Mouse (Mus musculus) megakaryocyte, embryonic 14.5 days (primary cell): ENCODE results near the gene Gm9045. TPM values are rescaled to one million over a fixed set of nuclear protein-coding genes. Genes with fewer than 3 reads are reported as not detected.
"Not testable (repeated sequence)": the region's sequence is repeated elsewhere in the genome, so short reads cannot be mapped to it uniquely, and the experiment has no call there.

ENCODE experiments used
- H3K27me3 ChIP-seq: replicated peaks from 2 replicates; pipeline ENCODE3; 2012; ENCODE audit warnings: inconsistent platforms
- H3K36me3 ChIP-seq: replicated peaks from 2 replicates; pipeline ENCODE3; 2012; ENCODE audit warnings: low read length, inconsistent platforms, mixed read lengths
- H3K4me1 ChIP-seq: 2 replicates; pipeline ENCODE4 v1.6.1; 2012; ENCODE audit warnings: inconsistent platforms
- H3K4me3 ChIP-seq: replicated peaks from 2 replicates; pipeline ENCODE3; 2012; ENCODE audit warnings: moderate library complexity, mild to moderate bottlenecking, inconsistent platforms
- H3K9me3 ChIP-seq: 2 replicates; pipeline ENCODE4 v1.6.1; 2012; ENCODE audit warnings: inconsistent platforms
- FLI1 ChIP-seq: IDR thresholded peaks from 2 replicates; pipeline ENCODE4 v1.6.1; 2012; ENCODE audit warnings: low read length, inconsistent platforms, mixed read lengths
- GATA1 ChIP-seq: IDR thresholded peaks from 3 replicates; pipeline ENCODE4 v1.6.1; 2012; ENCODE audit warnings: mixed read lengths, low read length, inconsistent platforms, borderline replicate concordance
- polyA plus RNA-seq: library from polyadenylated mRNA; stranded (reverse); fragments of >175 nt; gene quantifications from 2 replicates; pipeline ENCODE4 v1.2.3, GENCODE M21; 2012; ENCODE audit warnings: low replicate concordance; ENCODE audit not compliant: insufficient read depth

The Gm9045 gene
- polyA plus RNA-seq, result not detected in 2 replicates

DNA sequence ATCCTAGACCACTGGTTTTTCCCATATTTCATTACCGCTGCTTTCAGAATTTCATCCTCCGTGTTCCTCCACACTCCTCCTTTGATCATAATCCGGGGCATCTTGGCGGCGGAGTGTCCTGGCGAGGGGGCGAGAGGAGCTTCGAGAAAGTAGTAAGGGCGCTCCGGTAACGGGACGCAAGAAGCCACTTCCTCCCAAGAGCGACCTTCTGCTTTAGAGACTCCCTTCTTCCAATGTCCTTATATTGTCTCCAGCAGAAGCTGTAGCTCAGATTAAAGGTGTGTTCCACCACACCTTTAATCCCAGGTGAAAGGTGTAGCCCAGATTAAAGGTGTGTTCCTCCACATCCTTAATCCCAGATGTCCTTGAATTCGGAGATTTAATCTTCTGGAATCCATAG, at the start of gene Gm9045:
Gene Gm9045, minus strand, starts transcription at position 101 of the 400 bp plus-strand sequence.
- not testable (repeated sequence) for H3K27me3 ChIP-seq, H3K9me3 ChIP-seq, H3K4me3 ChIP-seq, H3K4me1 ChIP-seq, H3K36me3 ChIP-seq

DNA sequence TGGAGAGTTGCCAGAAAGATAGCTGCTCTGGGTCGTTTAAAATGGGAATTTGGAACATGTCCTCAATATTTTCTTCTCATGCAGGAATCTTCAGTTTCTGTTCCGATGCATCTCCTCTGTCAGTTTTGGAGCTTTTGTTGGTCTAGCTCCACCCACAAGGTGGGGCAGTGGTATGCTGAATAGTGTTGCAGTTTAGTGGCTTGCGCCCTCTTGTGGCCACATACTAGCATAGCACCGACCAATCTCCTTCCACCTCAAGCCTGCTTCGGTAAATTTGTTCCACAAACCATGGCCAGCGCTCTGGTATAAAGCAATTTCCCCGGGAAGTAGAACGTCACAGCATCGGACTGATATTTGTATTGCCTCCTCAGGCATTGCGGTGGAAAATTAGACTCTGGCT, 32.8 kb upstream of the Gm9045 start:
- H3K36me3 ChIP-seq, result no peaks in the 10 kb centered on the region
- peak overlapping the region; percentile 66 for H3K4me3 ChIP-seq
- TF ChIP-seq GATA1 (no peak), FLI1 (no peak)
- H3K4me1 ChIP-seq, result peaks cover 15% of the 10 kb centered on the region; the same call in 1 of the 2 replicates
- H3K27me3 ChIP-seq, result peaks cover 2% of the 10 kb centered on the region
- peaks cover 9% of the 10 kb centered on the region for H3K9me3 ChIP-seq

- no peak for TF ChIP-seq GATA1
- no peak for TF ChIP-seq FLI1
Observed at GRCm38 (mm10) chr10:118369518-118369917, 31.9 kb upstream of the Gm9045 start.

GRCm38 (mm10) chr10:118354005-118354404, 16.4 kb upstream of the Gm9045 start, which contains the start of gene Gm9049:
TSS of gene Gm9049 (minus strand) at chr10:118354105.
- H3K27me3 ChIP-seq, H3K9me3 ChIP-seq, H3K4me1 ChIP-seq: not testable (repeated sequence)

More at GRCm38 (mm10) chr10:118369518-118369917, 31.9 kb upstream of the Gm9045 start:
- Histone ChIP-seq H3K4me1 (peaks cover 15% of the 10 kb centered on the region; the same call in 1 of the 2 replicates), H3K4me3 (no peak overlapping the region), H3K36me3 (no peaks in the 10 kb centered on the region), H3K9me3 (peaks cover 9% of the 10 kb centered on the region), H3K27me3 (peaks cover 2% of the 10 kb centered on the region)

DNA sequence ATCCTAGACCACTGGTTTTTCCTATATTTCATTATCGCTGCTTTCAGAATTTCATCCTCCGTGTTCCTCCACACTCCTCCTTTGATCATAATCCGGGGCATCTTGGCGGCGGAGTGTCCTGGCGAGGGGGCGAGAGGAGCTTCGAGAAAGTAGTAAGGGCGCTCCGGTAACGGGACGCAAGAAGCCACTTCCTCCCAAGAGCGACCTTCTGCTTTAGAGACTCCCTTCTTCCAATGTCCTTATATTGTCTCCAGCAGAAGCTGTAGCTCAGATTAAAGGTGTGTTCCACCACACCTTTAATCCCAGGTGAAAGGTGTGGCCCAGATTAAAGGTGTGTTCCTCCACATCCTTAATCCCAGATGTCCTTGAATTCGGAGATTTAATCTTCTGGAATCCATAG, 10.9 kb upstream of the Gm9045 start, which contains the start of gene Gm9048:
Gene Gm9048, minus strand, starts transcription at position 101 of the 400 bp plus-strand sequence.
- not testable (repeated sequence) for H3K27me3 ChIP-seq, H3K4me3 ChIP-seq, H3K9me3 ChIP-seq, H3K36me3 ChIP-seq, H3K4me1 ChIP-seq

More at GRCm38 (mm10) chr10:118354005-118354404, 16.4 kb upstream of the Gm9045 start, which contains the start of gene Gm9049:
- not testable (repeated sequence) for H3K36me3 ChIP-seq, H3K4me3 ChIP-seq

DNA sequence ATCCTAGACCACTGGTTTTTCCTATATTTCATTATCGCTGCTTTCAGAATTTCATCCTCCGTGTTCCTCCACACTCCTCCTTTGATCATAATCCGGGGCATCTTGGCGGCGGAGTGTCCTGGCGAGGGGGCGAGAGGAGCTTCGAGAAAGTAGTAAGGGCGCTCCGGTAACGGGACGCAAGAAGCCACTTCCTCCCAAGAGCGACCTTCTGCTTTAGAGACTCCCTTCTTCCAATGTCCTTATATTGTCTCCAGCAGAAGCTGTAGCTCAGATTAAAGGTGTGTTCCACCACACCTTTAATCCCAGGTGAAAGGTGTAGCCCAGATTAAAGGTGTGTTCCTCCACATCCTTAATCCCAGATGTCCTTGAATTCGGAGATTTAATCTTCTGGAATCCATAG, 5.5 kb upstream of the Gm9045 start, which contains the start of gene Gm9046:
Gene Gm9046, minus strand, starts transcription at position 101 of the 400 bp plus-strand sequence.
- not testable (repeated sequence) for H3K36me3 ChIP-seq, H3K4me3 ChIP-seq, H3K9me3 ChIP-seq, H3K4me1 ChIP-seq, H3K27me3 ChIP-seq

DNA sequence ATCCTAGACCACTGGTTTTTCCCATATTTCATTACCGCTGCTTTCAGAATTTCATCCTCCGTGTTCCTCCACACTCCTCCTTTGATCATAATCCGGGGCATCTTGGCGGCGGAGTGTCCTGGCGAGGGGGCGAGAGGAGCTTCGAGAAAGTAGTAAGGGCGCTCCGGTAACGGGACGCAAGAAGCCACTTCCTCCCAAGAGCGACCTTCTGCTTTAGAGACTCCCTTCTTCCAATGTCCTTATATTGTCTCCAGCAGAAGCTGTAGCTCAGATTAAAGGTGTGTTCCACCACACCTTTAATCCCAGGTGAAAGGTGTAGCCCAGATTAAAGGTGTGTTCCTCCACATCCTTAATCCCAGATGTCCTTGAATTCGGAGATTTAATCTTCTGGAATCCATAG, 5.3 kb downstream of the Gm9045 start, which contains the start of gene Gm9044:
Gene Gm9044, minus strand, starts transcription at position 101 of the 400 bp plus-strand sequence.
- not testable (repeated sequence) for H3K4me1 ChIP-seq, H3K27me3 ChIP-seq, H3K36me3 ChIP-seq, H3K4me3 ChIP-seq, H3K9me3 ChIP-seq

- H3K9me3 ChIP-seq, H3K4me1 ChIP-seq, H3K36me3 ChIP-seq, H3K4me3 ChIP-seq, H3K27me3 ChIP-seq: not testable (repeated sequence)
Observed at GRCm38 (mm10) chr10:118326869-118327268, 10.8 kb downstream of the Gm9045 start, which contains the start of gene Gm9040. TSS of gene Gm9040 (minus strand) at chr10:118326969.

- no peak for TF ChIP-seq FLI1
- no peak for TF ChIP-seq GATA1
- no peaks in the 10 kb centered on the region for H3K4me1 ChIP-seq
- no peaks in the 10 kb centered on the region for H3K36me3 ChIP-seq
- no peaks in the 10 kb centered on the region for H3K27me3 ChIP-seq
- no peaks in the 10 kb centered on the region for H3K9me3 ChIP-seq
- H3K4me3 ChIP-seq, result no peak overlapping the region
Observed at GRCm38 (mm10) chr10:118319024-118319423, 18.6 kb downstream of the Gm9045 start.

- H3K4me1 ChIP-seq, H3K9me3 ChIP-seq, H3K4me3 ChIP-seq, H3K27me3 ChIP-seq, H3K36me3 ChIP-seq: not testable (repeated sequence)
Observed at GRCm38 (mm10) chr10:118302133-118302532, 35.5 kb downstream of the Gm9045 start.

DNA sequence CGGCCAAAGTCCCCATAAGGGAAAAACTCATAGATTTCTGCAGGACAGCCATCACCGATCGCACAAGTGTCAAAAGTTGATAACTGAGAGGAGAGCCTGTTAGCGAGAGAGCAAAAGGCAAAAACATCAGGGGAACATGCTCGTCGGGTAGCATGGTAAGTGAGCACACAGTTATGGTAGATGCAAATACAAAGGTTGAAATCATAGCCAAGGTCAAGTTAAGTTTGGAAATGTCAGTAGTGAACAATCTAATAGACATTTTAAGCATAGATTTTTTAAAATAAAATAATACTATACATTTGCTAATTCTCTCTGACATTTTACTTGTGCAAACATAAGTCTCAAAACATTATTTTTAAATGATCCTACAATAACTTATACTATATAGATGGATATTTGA, 42.7 kb downstream of the Gm9045 start, which contains the start of gene Iltifb:
Gene Iltifb, minus strand, starts transcription at position 101 of the 400 bp plus-strand sequence.
- Histone ChIP-seq H3K36me3 (no peaks in the 10 kb centered on the region), H3K4me1 (no peaks in the 10 kb centered on the region), H3K4me3 (no peak within 1 kb of the TSS), H3K27me3 (no peaks in the 10 kb centered on the region), H3K9me3 (no peaks in the 10 kb centered on the region)
- TF ChIP-seq GATA1 (no peak), FLI1 (no peak)

Other genes starting within 250 kb of the Gm9045 start
- 11.5 and 54.4 TPM in 2 replicates for gene Mdm1, start 196.0 kb downstream of the Gm9045 start, polyA plus RNA-seq
- not detected in 2 replicates for gene Il22, start 132.9 kb downstream of the Gm9045 start, polyA plus RNA-seq
- 0.16 TPM in 1 of 2 replicates, not detected in the other for gene Gm32717, start 97.1 kb downstream of the Gm9045 start, polyA plus RNA-seq
- 0.16 TPM in 1 of 2 replicates, not detected in the other for gene Gm32802, start 79.1 kb downstream of the Gm9045 start, polyA plus RNA-seq
- gene Iltifb, start 42.8 kb downstream of the Gm9045 start, polyA plus RNA-seq, result not detected in 2 replicates
- not detected in 2 replicates for gene Gm9040, start 10.9 kb downstream of the Gm9045 start, polyA plus RNA-seq
- gene Gm9044, start 5.4 kb downstream of the Gm9045 start, polyA plus RNA-seq, result not detected in 2 replicates
- gene Gm9046, start 5.4 kb upstream of the Gm9045 start, polyA plus RNA-seq, result not detected in 2 replicates
- not detected in 2 replicates for gene Gm9048, start 10.8 kb upstream of the Gm9045 start, polyA plus RNA-seq
- not detected in 2 replicates for gene Gm9049, start 16.3 kb upstream of the Gm9045 start, polyA plus RNA-seq
- not detected in 2 replicates for gene Ifng, start 103.2 kb upstream of the Gm9045 start, polyA plus RNA-seq